Mouse (Mus musculus) ES-E14 (cell line): ENCODE data around the gene Hmx3.

Experiments used
- CHD2 ChIP-seq: IDR thresholded peaks from 2 replicates; pipeline ENCODE4 v1.6.1; 2014; ENCODE audit warnings: mild to moderate bottlenecking, low read depth, low read length, inconsistent platforms
- HCFC1 ChIP-seq: IDR thresholded peaks from 2 replicates; pipeline ENCODE4 v1.6.1; 2012; ENCODE audit warnings: low read length, inconsistent platforms, borderline replicate concordance; ENCODE audit not compliant: insufficient read depth
- ZC3H11A ChIP-seq: IDR thresholded peaks from 2 replicates; pipeline ENCODE4 v1.6.1; 2012; ENCODE audit warnings: low read depth, mild to moderate bottlenecking, inconsistent platforms, low read length, borderline replicate concordance
- ZNF384 ChIP-seq: IDR thresholded peaks from 2 replicates; pipeline ENCODE4 v1.6.1; 2012; ENCODE audit warnings: low read depth, low read length, inconsistent platforms

DNA sequence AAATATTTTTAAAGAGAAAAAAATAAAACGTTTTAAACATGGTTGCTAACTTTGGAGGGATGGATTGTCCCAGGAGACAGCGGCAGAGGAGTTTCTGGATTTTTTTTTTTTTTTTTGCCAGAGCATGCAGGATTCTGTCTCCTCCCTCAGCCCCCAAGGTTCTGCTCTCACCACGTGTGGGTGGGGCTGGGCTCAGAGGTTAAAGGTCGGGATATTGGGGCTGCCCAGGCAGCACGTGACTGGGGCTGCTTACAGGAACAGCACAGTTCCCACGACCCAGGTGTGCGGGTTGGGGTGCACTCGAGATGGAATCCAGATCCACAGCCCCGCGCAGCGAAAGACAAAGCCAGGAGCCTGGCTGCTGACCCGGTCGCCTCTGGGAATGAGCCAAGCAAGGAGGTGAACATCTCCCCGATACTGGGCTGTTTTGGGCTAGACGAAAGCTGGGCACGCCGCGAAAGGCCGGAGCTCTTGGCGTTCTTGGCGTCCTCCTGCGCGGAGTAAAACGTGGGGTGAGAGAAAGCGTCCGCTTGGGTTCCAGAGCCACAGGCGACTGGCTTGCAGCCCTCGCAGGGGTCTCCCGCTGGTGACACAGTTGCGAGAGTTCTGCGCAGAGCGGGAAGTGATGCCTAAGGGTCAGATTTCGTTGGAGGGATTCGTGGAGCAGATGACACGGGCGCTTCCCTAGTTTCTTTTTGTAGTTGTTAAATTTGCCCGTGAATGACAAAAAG lies 14.0 kb downstream of the Hmx3 start:
- TF ChIP-seq HCFC1, result no peak
- peak; percentile 84; the same call in 1 of the 2 replicates for TF ChIP-seq ZNF384
- TF ChIP-seq CHD2, result no peak
- no peak for TF ChIP-seq ZC3H11A
